Mouse (Mus musculus): Measurements from ENCODE around the gene Pprc1. TPM values are rescaled to one million over a fixed set of nuclear protein-coding genes. Genes with fewer than 3 reads are reported as not detected.

Gene Pprc1
- total RNA-seq, 1 experiment from 2014 or later, result 32.9 TPM

- no peak for DNase-seq
These were observed 10.8 kb upstream of the Pprc1 start for GRCm38 (mm10) chr19:46033911-46034310.

GRCm38 (mm10) chr19:46035971-46036370, 8.7 kb upstream of the Pprc1 start:
- no peak for DNase-seq

DNA sequence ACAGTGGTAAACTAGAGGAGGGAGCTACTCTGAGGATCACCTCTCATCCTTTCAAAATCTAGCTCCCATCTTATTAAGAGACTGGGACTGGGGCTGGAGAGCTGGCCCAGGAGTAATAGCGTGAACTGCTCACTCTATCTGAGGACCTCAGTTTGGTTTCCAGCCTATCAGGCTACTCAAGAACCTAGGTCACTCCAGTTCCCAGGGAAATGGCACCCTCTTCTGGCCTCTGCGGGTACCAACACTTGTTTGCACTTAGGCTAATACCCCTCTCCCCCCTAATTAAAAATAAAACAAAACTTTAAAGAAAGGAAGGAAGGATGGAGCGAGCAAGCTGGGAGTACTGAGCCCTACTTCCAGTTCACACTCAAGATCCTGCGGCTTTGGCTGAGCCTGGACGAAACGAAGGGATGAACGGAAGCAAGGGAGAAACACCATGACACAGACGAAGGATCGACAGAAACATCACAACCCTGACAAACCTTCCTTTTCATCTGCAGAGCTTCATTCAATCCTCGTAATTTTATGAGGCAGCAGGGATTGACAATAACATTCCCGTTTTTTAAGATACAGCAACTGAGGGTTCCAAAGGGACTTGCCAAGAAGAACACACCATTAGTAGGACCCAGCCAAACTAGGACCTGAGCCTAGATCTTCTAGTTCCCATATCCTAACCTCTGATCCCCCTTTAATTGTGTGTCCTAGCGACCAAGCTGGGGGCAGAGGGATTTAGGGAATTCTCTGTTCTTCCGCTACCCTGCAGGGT, 8.0 kb upstream of the Pprc1 start:
- DNase-seq, result peak; percentile 55

GRCm38 (mm10) chr19:46037243-46037924, 7.3 kb upstream of the Pprc1 start:
- DNase-seq, result no peak

DNA sequence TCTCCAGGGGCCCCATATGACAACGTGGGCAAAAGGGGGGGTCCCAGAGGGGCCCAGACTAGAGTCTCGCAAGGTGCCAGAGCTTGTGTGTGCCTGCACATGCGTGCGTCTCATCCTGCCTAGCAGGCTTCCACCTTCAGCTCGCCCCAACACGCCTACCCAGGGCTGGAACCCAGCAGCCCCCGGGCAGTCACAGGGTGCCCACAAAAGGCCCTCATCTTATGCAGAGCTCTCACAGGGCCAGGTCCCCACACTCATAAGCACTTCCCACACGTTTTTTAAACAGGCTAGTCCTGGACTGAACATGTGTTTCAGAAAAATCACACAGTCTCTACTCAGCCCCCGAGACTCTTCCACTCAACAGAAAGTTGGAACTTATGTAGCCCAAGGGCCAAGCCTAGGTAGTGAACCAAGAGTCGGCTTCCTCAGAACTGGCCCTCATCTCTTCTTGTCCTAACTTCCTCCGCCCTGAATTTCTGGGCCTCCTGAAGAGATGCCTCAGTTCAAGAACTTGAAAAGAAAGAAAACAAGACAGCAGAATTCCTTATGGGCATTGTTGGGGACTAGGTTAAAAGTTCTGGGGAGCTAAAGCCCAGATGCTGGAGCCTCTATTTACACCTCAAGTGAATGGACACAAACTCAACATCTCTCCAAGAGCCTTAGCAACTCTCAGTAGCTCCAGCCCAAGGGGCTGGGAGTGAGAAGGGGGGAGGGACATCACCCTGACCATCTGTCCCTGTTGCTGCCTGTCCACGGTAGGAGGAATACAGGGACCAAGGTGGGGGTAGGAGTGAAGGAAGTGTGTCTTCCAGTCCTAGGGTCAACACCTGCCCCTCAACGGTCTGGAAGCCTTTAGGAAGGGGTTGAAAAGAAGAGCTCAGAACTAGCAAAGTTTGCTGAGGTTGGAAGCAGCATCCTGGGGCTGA, 6.5 kb upstream of the Pprc1 start:
- no peak for DNase-seq

DNA sequence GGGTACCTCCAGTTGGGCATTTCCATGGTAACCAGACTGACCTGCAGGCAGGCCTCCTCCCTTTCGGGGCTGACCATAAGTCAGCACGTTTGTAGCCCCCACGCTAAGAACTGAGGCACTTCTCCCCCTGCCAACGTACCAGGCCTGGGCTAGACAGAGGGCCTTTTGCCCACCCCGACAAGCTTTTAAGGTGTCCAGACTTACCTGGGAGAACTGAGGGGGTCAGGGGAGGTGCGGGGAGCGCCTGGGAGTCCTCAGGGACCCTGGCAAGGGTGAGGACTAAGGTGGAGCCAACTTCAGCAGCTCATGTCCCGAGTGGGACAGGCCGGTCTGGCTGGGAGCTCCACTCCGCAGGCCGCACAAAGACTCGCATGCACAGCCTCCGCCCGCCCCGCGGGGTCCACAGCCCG, 5.8 kb upstream of the Pprc1 start:
- DNase-seq, result peak; percentile 54

- DNase-seq, result peak; percentile 96
These were observed 5.2 kb upstream of the Pprc1 start for GRCm38 (mm10) chr19:46039478-46039877.

DNA sequence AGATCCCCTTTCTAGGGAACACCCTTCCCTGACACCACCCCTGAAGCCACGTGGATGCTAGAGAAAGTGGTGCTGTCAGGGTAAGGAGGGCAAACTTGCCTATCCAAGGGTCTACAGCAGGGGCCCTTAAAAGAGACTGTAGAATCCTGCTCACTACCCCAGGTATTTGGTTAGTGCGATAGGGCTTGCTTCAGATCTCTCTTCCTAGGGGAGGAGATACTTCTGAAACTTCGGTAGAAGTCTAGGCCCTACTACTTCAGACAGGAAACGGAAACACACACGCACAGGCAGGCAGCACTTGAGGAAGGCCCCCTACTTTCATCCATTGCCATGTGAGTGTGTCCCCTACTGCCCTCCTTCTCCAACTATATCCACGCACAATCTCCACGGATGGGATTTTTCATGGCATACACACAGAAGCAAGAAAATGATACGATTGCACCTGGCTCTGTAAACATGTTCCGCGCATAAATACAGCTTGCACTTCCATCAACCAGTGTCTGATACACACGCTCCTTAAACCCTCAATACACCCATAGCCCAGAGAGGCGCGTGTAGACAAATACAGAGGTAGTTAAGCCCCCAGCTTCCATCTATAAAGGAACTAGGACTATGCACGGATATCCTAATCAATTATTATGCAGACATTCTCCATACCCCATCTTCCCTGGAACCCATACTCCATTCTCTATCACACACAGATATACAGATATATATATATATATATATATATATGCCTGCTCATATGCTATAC, 4.4 kb upstream of the Pprc1 start:
- no peak for DNase-seq

- DNase-seq, result no peak
These were observed 3.3 kb upstream of the Pprc1 start for GRCm38 (mm10) chr19:46041299-46041932.

DNA sequence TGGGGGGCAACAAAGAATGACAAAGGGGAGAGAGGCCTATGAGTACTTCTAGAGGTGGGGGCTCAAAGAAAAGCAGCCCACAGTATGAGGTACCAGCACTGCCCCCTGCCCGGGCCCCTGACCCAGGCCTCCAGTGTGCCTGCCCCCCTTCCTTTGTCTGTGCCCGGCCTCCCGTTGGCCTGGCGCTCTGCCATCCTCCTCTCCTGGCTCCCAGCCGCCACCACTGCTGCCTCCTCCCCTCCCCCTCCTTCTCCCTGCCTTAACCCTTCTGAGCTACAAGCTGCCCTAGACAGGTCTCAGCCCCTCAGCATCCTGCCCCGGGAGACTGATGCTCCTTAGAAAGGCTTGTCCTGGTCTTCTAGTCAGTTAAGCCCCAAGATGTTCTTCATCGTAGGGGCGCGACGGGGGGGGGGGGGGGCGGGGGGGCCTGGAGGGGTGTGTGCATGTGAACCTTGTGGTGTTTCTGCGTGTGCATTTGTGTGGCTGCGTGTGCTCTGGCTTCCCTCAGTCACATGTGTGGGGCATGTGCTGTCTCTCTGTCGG, 2.7 kb upstream of the Pprc1 start:
- peak; percentile 96 for DNase-seq

DNA sequence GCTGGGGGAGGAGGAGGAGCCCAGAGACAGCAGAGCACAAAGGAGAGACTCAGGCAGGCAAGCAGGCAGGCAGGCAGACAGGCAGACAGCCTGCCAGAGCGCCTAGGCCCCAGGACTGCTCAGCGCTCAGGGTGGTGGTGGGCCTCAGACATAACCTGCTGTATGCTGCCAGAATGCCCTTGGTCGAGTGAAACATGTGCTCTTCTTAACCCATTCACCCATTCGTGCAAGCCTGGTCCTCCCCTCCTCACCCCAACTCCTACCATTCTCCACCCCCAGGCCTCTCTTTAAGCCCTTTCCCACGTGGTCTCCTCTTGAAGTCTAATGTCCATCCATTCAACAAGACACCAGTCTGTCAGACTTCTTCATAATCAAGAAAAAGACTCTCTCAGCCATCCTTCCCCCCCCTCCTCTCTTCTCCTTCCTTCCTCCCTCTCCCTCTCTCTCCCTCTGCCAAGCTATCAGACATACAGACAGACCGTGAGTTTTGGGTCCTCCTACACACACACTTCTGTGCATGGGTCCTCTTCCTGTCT, 2.1 kb upstream of the Pprc1 start:
- peak; percentile 70 for DNase-seq

- no peak for DNase-seq
These were observed 1.3 kb upstream of the Pprc1 start for GRCm38 (mm10) chr19:46043380-46043779.

- DNase-seq, result peak; percentile 94
These were observed 458 bp downstream of the Pprc1 start, which contains the start of gene Ldb1 for GRCm38 (mm10) chr19:46044993-46045695. TSS of gene Ldb1 (minus strand) at chr19:46045214.

DNA sequence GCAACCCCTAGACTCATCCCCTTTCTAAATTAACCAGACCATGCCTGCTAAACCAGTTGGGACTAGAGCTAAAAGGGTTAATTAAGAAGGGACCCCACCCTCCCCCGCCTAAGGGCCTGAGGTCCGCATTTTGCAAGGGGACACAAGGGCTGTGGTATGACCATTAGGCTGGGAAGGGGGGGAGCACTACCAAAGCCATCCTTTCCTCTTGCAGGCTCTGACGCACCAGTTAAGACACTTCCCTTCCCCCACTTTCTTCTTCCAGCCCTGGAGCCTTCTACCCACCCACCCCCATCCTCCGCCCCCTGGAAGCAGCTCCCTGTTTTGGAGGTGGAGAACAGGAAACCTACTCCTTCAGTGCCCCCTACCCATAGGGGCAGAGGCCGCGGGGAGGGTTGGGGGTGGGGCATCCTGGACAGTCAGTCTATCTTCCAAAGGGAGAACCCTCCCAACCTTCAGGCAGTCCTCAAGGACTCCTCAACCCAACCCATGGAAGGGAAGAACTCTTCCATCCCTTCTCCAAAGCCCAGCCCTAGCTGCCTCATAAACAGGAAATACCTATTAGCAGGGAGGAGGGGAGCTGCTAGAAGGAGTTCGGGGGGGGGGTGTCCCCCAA, 1.1 kb downstream of the Pprc1 start:
- DNase-seq, result peak; percentile 75

GRCm38 (mm10) chr19:46046621-46047025, 1.9 kb downstream of the Pprc1 start:
- DNase-seq, result no peak

GRCm38 (mm10) chr19:46047426-46047825, 2.7 kb downstream of the Pprc1 start:
- DNase-seq, result no peak

GRCm38 (mm10) chr19:46049129-46049528, 4.4 kb downstream of the Pprc1 start:
- DNase-seq, result no peak

DNA sequence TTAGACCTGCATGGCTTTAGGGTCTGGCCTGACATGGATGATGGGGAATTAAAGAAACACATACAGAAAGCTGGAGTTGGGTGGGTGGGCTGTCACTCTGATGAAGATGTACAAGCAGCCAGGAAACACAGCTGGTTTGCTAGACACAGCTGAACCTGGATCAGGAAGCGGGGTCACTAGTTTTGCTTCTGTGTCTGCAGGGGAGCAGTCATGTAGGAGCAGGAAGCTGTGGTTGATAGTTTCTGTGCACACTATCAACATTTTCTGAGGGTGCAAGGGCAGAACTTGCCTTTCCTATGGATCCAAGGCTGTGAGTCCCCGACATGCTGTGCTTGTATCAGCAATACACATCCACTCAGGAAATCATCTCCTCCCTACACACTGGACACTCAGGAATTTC, 5.8 kb downstream of the Pprc1 start:
- no peak for DNase-seq

DNA sequence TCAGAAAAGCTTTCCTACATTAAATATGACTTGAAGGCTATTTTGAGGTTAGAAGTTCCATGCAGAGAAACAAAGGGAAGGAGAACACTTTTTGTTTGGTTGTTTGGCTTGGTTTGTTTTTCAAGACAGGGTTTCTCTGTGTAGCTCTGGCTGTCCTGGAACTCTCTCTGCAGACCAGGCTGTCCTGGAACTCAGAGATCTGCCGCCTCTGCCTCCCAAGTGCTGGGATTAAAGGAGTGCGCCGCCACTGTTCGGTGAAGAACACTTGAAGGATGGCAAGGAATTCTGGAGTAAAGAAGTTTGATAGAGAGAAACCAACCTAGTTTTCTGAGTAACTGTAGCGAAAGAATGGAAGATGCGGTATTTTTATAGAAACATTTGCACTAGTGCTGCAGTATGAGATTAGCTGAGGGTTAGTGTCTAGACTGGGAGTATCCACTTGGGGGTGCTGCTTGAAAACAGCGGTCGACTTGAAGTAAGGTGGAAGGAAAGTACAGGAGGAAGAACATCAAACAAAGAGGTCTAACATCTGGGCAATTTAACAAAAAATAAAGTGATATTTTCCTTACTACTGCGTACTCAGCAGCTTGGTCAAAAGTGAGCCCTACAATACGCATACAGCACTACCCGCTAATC, 11.2 kb downstream of the Pprc1 start:
- DNase-seq, result no peak

Measured in adrenal gland, postnatal 14 days (tissue).